Mouse (Mus musculus): Measurements from ENCODE around the gene Tex14.

DNA sequence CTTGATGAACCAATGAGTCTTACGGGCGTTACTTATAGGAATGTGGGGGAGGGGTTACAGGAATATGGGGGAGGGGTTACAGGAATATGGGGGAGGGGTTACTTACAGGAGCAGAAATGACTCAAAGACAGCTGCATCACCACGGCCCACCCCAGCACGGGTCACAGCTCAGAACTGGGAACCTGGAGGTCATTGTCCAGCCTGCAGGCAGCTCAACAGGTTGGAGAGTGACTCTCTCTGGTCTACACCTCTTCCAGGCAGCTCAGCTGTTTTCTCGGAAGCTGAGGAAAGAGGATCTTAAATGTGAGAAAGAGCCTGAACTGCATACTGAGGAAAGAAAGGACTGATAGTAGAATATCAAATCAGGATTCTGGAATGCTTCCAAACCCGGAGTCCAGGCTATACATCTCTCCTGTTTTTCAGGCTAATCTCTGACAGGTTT is 16.9 kb downstream of the Tex14 start:
- no peak for TF ChIP-seq CTCF (IDR thresholded peaks at IDR 0.05; ENCODE audit: borderline replicate concordance, extremely low read depth, insufficient read depth, insufficient read length)
- TF ChIP-seq POLR2A (IDR thresholded peaks at IDR 0.05; ENCODE audit: borderline replicate concordance, extremely low read depth, insufficient read depth, insufficient read length, poor library complexity, severe bottlenecking): no peak
